Mouse (Mus musculus): ENCODE results near the gene Tsen2. TPM values are rescaled to one million over a fixed set of nuclear protein-coding genes. Genes with fewer than 3 reads are reported as not detected.

Tsen2 gene
- polyA plus RNA-seq, 1 experiment from 2014 or later = 18.5 TPM

DNA sequence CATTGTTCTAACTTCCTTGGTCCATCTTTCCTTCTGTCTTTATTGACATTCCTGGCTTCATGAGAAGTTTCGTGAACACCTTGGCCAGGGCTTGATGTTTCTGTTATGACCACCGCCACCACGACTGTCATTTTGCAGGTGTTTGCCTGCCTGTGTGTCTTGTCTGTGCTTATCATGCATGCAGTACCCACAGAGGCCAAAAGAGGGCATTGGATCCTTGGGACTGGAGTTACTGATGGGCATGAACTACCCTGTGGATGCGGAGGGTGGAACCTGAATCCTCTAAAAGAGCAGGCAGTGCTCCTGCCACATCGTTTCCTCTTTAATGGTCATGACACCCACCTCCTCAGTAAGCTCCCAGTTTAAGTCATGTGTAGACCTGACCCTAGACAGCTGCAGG, 1.8 kb downstream of the Tsen2 start:
- DNase-seq (ENCODE audit: low spot score) (no peak), ATAC-seq (replicated peaks; ENCODE audit: low FRiP score, low read depth) (no peak)
- peak; percentile 73 for TF ChIP-seq CTCF (IDR thresholded peaks at IDR 0.05; ENCODE audit: low read depth)
- no peaks in the 10 kb centered on the region for H3K27me3 ChIP-seq (ENCODE audit: insufficient read depth, low read length)
- H3K4me1 ChIP-seq (replicated peaks; ENCODE audit: insufficient read depth, low read length) = 0 out of 2 replicates have a peak, but pooled peaks cover 7% of the 10 kb centered on the region
- H3K27ac ChIP-seq = no peak overlapping the region
- WGBS = 83% methylated on average over 5 of the region's 5 CpGs
- H3K36me3 ChIP-seq (ENCODE audit: insufficient read depth, low read length) = peaks cover 12% of the 10 kb centered on the region; the same call in 1 of the 2 replicates
- no peaks in the 10 kb centered on the region for H3K9me3 ChIP-seq (replicated peaks; ENCODE audit: low read length)
- H3K9ac ChIP-seq (ENCODE audit: low read depth, low read length) = no peak overlapping the region
- no peak overlapping the region for H3K4me2 ChIP-seq (ENCODE audit: low read length)
- no peak overlapping the region for H3K4me3 ChIP-seq (replicated peaks; ENCODE audit: low read depth, low read length)

DNA sequence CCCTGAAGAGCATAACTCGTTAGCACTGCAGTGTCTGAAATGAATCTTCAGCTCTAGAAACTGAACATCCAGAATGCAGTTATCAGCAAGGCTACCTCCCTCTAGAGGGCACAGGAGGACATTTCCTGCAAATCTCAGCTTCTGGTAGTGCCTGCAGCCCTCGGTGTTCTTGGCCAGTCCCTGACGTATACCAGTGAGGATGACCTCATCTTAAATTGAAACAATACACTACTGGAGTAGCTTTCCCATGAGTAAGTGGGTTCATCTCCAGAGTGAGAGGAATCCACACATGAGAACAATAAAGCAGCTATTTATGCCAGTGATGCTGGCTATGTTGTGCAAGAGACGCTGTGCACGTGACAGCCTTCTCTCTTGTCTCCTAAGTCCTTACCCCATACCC, 11.0 kb downstream of the Tsen2 start:
- Histone ChIP-seq H3K27ac (no peak overlapping the region), H3K4me1 (replicated peaks; ENCODE audit: insufficient read depth, low read length) (no peaks in the 10 kb centered on the region), H3K9me3 (replicated peaks; ENCODE audit: low read length) (no peaks in the 10 kb centered on the region), H3K4me2 (ENCODE audit: low read length) (no peak overlapping the region), H3K27me3 (ENCODE audit: insufficient read depth, low read length) (no peaks in the 10 kb centered on the region), H3K4me3 (replicated peaks; ENCODE audit: low read depth, low read length) (no peak overlapping the region), H3K36me3 (ENCODE audit: insufficient read depth, low read length) (peaks cover 16% of the 10 kb centered on the region; the same call in 1 of the 2 replicates), H3K9ac (ENCODE audit: low read depth, low read length) (no peak overlapping the region)
- WGBS = 73% methylated on average over 5 of the region's 5 CpGs
- TF ChIP-seq CTCF (IDR thresholded peaks at IDR 0.05; ENCODE audit: low read depth) = peak; percentile 33; the same call in 1 of the 2 replicates
- ATAC-seq (replicated peaks; ENCODE audit: low FRiP score, low read depth) (no peak), DNase-seq (ENCODE audit: low spot score) (no peak)

GRCm38 (mm10) chr6:115558176-115558575, 13.7 kb downstream of the Tsen2 start:
- DNase-seq (ENCODE audit: low spot score) = no peak
- ATAC-seq (replicated peaks; ENCODE audit: low FRiP score, low read depth) = no peak
- 87% methylated on average over 2 of the region's 2 CpGs for WGBS
- Histone ChIP-seq H3K9me3 (replicated peaks; ENCODE audit: low read length) (no peaks in the 10 kb centered on the region), H3K4me3 (replicated peaks; ENCODE audit: low read depth, low read length) (no peak overlapping the region), H3K4me2 (ENCODE audit: low read length) (no peak overlapping the region), H3K27ac (no peak overlapping the region), H3K27me3 (ENCODE audit: insufficient read depth, low read length) (no peaks in the 10 kb centered on the region), H3K4me1 (replicated peaks; ENCODE audit: insufficient read depth, low read length) (no peaks in the 10 kb centered on the region), H3K36me3 (ENCODE audit: insufficient read depth, low read length) (peaks cover 16% of the 10 kb centered on the region; the same call in 1 of the 2 replicates), H3K9ac (ENCODE audit: low read depth, low read length) (no peak overlapping the region)
- no peak for TF ChIP-seq CTCF (IDR thresholded peaks at IDR 0.05; ENCODE audit: low read depth)

GRCm38 (mm10) chr6:115559651-115560632, 15.5 kb downstream of the Tsen2 start:
- H3K27ac ChIP-seq = peak overlapping the region; percentile 31; the same call in 1 of the 2 replicates
- peak; percentile 83 for ATAC-seq (replicated peaks; ENCODE audit: low FRiP score, low read depth)
- peaks cover 16% of the 10 kb centered on the region; the same call in 1 of the 2 replicates for H3K36me3 ChIP-seq (ENCODE audit: insufficient read depth, low read length)
- DNase-seq (ENCODE audit: low spot score) = peak; percentile 52
- no peak overlapping the region for H3K4me2 ChIP-seq (ENCODE audit: low read length)
- no peaks in the 10 kb centered on the region for H3K27me3 ChIP-seq (ENCODE audit: insufficient read depth, low read length)
- no peak for TF ChIP-seq CTCF (IDR thresholded peaks at IDR 0.05; ENCODE audit: low read depth)
- H3K9ac ChIP-seq (ENCODE audit: low read depth, low read length) = no peak overlapping the region
- no peaks in the 10 kb centered on the region for H3K4me1 ChIP-seq (replicated peaks; ENCODE audit: insufficient read depth, low read length)
- no peaks in the 10 kb centered on the region for H3K9me3 ChIP-seq (replicated peaks; ENCODE audit: low read length)
- WGBS = 44% methylated on average over 21 of the region's 21 CpGs
- no peak overlapping the region for H3K4me3 ChIP-seq (replicated peaks; ENCODE audit: low read depth, low read length)

GRCm38 (mm10) chr6:115565479-115566045, 21.1 kb downstream of the Tsen2 start:
- ATAC-seq (replicated peaks; ENCODE audit: low FRiP score, low read depth) (no peak), DNase-seq (ENCODE audit: low spot score) (no peak)
- Histone ChIP-seq H3K9ac (ENCODE audit: low read depth, low read length) (no peak overlapping the region), H3K4me3 (replicated peaks; ENCODE audit: low read depth, low read length) (no peak overlapping the region), H3K36me3 (ENCODE audit: insufficient read depth, low read length) (peaks cover 20% of the 10 kb centered on the region), H3K4me1 (replicated peaks; ENCODE audit: insufficient read depth, low read length) (no peaks in the 10 kb centered on the region), H3K27me3 (ENCODE audit: insufficient read depth, low read length) (no peaks in the 10 kb centered on the region), H3K9me3 (replicated peaks; ENCODE audit: low read length) (0 out of 2 replicates have a peak, but pooled peaks cover 5% of the 10 kb centered on the region), H3K27ac (no peak overlapping the region), H3K4me2 (ENCODE audit: low read length) (no peak overlapping the region)
- WGBS = 73% methylated on average over 6 of the region's 6 CpGs
- TF ChIP-seq CTCF (IDR thresholded peaks at IDR 0.05; ENCODE audit: low read depth) = no peak

DNA sequence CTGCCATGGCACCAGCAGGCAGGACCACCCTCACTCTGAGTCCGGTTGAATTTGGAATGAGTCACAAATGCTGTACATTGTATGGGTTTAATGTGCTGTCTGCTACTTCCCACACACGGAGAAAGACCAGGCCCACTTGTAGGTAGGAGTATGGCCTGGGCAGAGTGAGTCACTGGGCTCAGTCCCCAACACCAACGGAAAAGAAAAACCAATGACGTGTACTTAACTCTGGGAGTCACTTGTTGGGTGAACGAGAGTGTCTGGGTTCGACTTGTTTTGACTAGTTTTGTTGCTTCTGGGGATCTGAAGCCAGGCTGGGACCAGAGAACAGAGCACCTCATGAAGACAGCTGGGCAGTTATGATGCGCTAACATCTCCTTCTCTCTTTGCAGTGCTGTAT, 29.7 kb downstream of the Tsen2 start:
- Histone ChIP-seq H3K36me3 (ENCODE audit: insufficient read depth, low read length) (peaks cover 48% of the 10 kb centered on the region), H3K4me2 (ENCODE audit: low read length) (no peak overlapping the region), H3K9me3 (replicated peaks; ENCODE audit: low read length) (no peaks in the 10 kb centered on the region), H3K9ac (ENCODE audit: low read depth, low read length) (no peak overlapping the region), H3K27me3 (ENCODE audit: insufficient read depth, low read length) (no peaks in the 10 kb centered on the region), H3K4me1 (replicated peaks; ENCODE audit: insufficient read depth, low read length) (no peaks in the 10 kb centered on the region), H3K4me3 (replicated peaks; ENCODE audit: low read depth, low read length) (no peak overlapping the region), H3K27ac (no peak overlapping the region)
- no peak for TF ChIP-seq CTCF (IDR thresholded peaks at IDR 0.05; ENCODE audit: low read depth)
- no peak for ATAC-seq (replicated peaks; ENCODE audit: low FRiP score, low read depth)
- no peak for DNase-seq (ENCODE audit: low spot score)
- 89% methylated on average over 7 of the region's 7 CpGs for WGBS

Measured in kidney, postnatal 0 days (tissue).